Mouse (Mus musculus) cerebellum, postnatal 36 days (tissue): ENCODE measurements around the gene Mxra7.
A peak's percentile ranks its signal among the peaks of the same experiment; 100 is the strongest.

Experiments used
- DNase-seq, 2 experiments: peaks; one replicate each; pipeline ENCODE4 v3.0.0; 2021 to 2022; ENCODE audit warnings: mixed read lengths in 2 of 2

Gene Mxra7

GRCm38 (mm10) chr11:116814884-116815415, 12.9 kb downstream of the Mxra7 start:
- DNase-seq = no peak

- DNase-seq = no peak
Observed at GRCm38 (mm10) chr11:116814076-116814883, 13.6 kb downstream of the Mxra7 start.

DNA sequence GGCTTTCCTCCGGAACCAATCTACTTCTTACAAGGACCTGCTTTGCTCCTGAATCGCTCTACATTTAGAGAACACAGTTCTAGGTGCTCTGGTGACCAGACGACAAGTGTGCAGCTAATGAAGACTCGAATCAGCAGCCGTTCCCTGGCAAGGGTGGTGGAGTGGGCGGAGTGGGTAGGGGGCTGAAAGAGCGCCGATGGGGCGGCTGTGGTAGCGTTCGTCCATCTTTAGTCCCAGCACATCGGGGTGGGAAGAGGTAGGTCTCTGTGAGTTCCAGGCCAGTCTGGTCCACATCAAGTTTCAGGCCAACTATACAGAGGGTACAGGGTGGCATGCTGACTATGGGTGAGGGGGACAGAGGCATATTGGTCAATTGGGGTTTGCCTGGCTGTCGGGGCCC, 14.2 kb downstream of the Mxra7 start:
- DNase-seq = no peak

DNA sequence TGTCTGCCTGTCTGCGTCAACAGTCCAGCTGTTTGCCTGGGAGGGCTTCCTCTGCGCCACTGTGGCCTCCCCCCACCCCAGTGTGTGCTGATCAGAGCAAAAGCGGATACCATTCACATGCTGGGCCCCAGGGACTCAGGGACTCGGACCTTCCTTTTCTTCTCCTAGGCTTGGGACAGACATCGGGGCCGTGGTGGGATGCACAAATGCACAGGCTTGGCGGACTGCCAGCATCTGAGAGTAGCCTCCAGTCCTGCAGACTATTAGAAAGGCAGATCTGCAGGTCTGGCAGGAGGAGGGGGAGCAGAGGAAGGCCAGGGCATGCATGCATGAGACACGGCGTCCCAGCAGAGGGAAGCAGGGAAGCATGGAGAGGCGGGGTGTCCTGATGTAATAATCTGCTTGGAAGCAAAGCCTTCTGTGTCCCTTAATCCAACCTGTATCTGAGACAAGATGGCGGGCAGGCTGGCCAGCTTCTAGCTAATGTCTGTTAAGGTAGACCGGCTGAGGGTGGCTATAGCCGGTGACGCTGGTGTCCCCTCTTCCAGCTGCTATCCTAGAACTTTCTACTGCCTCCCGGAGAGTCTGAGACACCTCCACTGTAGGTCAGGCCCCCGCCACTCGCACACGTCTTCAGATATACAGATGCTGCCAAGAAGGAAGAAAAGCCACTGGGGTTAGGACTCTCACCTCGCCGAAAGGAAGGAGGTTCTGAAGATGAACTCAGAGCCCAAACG, 14.9 kb downstream of the Mxra7 start:
- DNase-seq = no peak

DNA sequence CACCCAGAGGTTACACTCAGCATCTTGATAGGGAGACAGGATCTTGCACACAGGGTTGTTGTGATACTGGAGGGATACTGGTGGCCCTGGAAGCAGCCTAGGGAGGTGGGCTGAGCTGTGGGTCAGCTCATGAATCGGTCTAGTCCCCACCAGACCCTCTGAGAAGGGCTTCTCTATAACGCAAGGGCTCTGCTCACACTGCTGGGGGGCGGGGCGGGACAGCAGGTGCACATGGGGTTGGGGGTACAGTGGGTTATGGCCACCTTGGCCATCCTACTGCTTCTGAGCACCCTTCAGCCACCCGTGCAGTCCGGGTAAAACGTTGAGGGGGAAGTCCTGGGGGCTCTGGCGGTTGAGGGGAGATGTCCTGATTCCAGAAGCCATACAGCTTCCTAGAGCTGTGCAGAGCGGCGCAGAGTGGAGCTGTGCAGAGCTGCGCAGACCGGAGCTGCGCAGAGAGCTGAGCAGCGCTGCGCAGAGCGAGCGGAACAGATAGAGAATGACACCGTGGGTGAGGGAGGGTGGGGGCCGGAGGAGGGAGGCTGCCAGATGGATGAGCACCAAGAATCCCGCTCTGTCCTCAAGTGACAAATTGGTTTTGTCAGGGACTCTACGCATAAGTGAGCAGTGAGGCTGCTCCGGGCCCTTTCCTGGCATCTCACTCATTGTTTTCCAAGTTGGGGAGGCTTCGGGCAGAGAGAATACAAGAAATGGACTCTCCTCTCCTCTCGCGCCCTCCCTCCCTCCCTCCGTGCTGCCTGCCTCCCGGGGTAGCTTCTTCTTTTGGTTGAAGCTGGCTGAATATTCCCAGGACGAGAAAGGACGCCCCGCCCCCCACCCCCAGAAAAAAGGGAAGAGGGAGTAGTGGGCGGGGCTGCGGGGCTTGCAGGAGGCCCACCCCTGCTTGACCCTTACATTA, 16.6 kb downstream of the Mxra7 start:
- peak; percentile 72 to 81 for DNase-seq

- DNase-seq = no peak
Observed at GRCm38 (mm10) chr11:116810528-116810927, 17.3 kb downstream of the Mxra7 start.

- DNase-seq = no peak
Observed at GRCm38 (mm10) chr11:116809520-116809919, 18.3 kb downstream of the Mxra7 start.

GRCm38 (mm10) chr11:116808811-116809395, 18.9 kb downstream of the Mxra7 start:
- DNase-seq = no peak

GRCm38 (mm10) chr11:116807938-116808606, 19.8 kb downstream of the Mxra7 start:
- peak; percentile 88 to 95 for DNase-seq

GRCm38 (mm10) chr11:116807526-116807925, 20.3 kb downstream of the Mxra7 start:
- DNase-seq = no peak

GRCm38 (mm10) chr11:116807116-116807515, 20.7 kb downstream of the Mxra7 start:
- no peak for DNase-seq

DNA sequence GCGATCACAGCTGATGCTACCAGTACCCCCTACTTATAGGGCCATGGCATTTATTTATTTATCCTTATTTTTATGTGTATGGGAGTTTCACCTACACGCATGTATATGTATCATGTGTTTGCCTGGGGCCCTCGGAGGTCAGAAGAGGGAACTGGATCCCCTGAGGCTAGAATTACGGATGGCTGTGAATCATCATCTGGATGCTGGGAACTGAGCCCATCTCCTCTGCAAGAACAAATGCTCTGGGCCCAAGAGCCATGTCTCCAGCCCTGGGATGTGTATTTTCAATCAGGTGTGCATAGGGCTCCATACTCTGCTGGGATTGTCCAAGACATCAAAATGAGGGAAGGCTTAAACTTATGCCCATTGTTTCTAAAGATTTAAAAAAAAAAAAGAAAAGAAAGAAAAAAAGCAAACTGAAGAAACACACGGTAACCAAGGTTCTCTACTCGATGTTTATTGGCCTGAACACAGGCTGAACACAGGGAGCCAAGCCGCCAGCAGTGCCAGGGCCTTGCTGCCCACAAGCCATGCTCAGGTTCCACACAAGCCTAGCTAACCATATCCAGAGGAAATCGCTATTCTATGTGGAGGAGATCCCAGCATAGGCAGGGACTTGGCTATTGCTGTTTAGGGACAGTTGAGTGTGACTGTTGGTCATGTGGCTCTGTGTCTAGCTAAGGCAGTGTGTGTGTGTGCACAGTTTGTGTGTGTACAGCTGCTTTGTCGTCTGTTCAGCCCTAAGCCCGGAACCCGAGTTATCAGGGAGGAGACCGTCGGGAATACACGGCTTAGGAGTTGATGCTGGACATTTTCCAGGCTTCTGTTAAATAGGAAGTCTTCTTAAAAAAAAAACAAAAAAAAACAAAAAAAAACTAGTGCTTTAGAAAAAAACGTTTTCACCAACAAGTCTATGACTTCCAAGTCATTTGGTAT, 21.4 kb downstream of the Mxra7 start:
- DNase-seq = no peak

DNA sequence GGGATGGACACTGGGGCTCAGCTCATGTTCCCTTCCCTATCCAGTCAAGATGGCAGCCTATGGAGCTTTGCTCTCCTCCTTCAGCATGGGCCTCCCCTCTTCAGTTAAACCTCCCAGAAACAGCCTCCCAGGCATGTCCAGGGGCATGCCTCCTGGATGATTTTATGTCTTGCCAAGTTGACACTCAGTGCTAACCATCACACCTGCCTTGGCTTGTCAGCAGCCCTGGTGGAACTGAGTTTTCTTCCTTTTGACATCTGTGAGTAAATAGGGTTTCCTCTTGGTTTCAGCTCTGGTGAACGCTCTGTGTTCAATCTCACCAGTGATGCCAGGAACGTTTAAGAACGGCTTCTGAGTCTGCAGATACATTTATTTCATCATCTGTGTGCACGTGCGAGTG, 25.1 kb downstream of the Mxra7 start:
- DNase-seq = no peak

DNA sequence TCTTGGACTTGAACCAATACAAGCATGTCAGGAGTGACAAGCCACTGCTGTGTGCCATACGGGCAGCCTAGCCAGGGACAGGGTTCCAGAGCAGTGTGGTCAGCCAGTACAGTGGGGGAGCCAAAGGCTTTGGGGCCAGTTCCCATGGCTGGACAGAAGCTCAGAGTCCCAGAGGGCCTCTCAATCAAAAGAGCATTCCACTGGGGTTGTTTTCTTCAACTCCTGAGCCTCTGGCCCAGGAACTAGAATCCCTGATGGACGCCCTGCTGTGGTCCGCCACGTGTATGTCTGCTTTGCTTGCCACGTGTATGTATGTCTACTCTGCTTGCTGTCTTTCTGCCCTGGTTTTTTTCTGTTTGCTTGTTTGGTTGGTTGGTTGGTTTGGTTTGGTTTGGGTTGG, 26.7 kb downstream of the Mxra7 start:
- no peak for DNase-seq

- DNase-seq = peak in 1 of 2 experiments; percentile 18
Observed at GRCm38 (mm10) chr11:116799364-116799763, 28.5 kb downstream of the Mxra7 start.

- no peak for DNase-seq
Observed at GRCm38 (mm10) chr11:116784221-116784620, 43.6 kb downstream of the Mxra7 start.

DNA sequence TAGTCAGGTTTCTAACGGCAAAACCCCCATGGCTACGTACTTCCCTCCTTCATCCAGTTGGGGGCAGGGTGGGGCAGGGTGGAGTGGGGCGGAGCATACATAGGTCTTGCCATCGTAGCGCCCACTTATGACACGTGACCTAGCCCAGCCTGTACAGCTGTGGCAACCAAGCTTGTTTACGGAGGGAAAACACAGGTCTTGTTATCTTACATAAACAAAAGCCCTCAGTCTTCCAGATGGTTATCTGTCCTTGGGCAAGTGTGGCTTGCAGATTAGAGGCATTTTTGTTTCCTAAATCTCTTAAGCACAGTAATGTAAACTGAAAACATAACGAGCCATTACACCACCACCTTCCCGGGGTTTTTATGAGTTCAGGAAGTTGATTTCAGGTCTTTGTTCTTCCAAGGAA, 45.1 kb downstream of the Mxra7 start:
- DNase-seq = no peak

DNA sequence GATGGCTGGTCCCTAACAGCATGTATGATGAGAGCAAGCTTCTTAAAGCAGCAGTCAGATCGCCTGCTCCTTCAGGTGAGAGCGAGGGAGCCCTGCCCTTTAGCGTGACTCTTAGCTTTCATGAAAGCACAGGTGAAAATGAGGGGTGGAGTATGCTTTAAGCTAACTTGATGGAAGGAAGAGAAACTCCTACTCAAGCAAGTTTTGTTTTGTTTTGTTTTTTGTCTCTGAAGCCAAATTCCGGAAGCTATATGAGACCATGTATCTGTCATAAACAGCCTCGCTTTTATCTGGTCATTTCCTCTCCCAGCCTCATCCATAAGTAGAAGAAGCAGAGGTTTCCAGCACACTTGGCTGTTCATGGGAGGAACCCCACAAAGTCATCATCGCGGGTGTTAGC, 52.4 kb downstream of the Mxra7 start, which contains the start of gene St6galnac1:
Gene St6galnac1 (minus strand): TSS at position 101 of the 400 bp plus-strand sequence.
- no peak for DNase-seq

- DNase-seq = no peak
Observed at GRCm38 (mm10) chr11:116773205-116773604, 54.6 kb downstream of the Mxra7 start.

GRCm38 (mm10) chr11:116769873-116770272, 58.0 kb downstream of the Mxra7 start:
- no peak for DNase-seq
